Mouse (Mus musculus) B cell, adult 2 months (primary cell): ENCODE data around the gene Col6a2.

ENCODE experiments used
- DNase-seq, 2 experiments: peaks; one replicate each; pipeline ENCODE4 v3.0.0; 2022

The Col6a2 gene

GRCm38 (mm10) chr10:76634584-76634983 is 11.2 kb upstream of the Col6a2 start:
- DNase-seq: no peak

GRCm38 (mm10) chr10:76634094-76634571 is 10.7 kb upstream of the Col6a2 start:
- no peak for DNase-seq

GRCm38 (mm10) chr10:76632630-76633029 is 9.2 kb upstream of the Col6a2 start:
- no peak for DNase-seq

GRCm38 (mm10) chr10:76630657-76631056 is 7.2 kb upstream of the Col6a2 start:
- no peak for DNase-seq

GRCm38 (mm10) chr10:76627714-76628113 is 4.3 kb upstream of the Col6a2 start:
- DNase-seq: no peak

- DNase-seq: no peak
Observed at GRCm38 (mm10) chr10:76624903-76625302, 1.5 kb upstream of the Col6a2 start.

- DNase-seq: no peak
Observed at GRCm38 (mm10) chr10:76623734-76624133, 304 bp upstream of the Col6a2 start.

GRCm38 (mm10) chr10:76622411-76622810 is 1.0 kb downstream of the Col6a2 start:
- DNase-seq: no peak

GRCm38 (mm10) chr10:76612473-76612872 is 11.0 kb downstream of the Col6a2 start:
- DNase-seq: no peak

GRCm38 (mm10) chr10:76602690-76603089 is 20.7 kb downstream of the Col6a2 start:
- no peak for DNase-seq

- no peak for DNase-seq
Observed at GRCm38 (mm10) chr10:76596338-76596737, 27.1 kb downstream of the Col6a2 start.

- no peak for DNase-seq
Observed at GRCm38 (mm10) chr10:76590197-76590596, 33.2 kb downstream of the Col6a2 start.

- DNase-seq: no peak
Observed at GRCm38 (mm10) chr10:76586190-76586589, 37.2 kb downstream of the Col6a2 start.

GRCm38 (mm10) chr10:76584138-76584537 is 39.3 kb downstream of the Col6a2 start:
- DNase-seq: no peak

GRCm38 (mm10) chr10:76576920-76577319 is 46.5 kb downstream of the Col6a2 start:
- DNase-seq: no peak

GRCm38 (mm10) chr10:76575374-76575773 is 48.1 kb downstream of the Col6a2 start, which contains the start of gene Ftcd:
Gene Ftcd (plus strand): TSS chr10:76575648.
- DNase-seq: no peak

GRCm38 (mm10) chr10:76572151-76572550 is 51.3 kb downstream of the Col6a2 start:
- DNase-seq: no peak

- no peak for DNase-seq
Observed at GRCm38 (mm10) chr10:76571070-76571469, 52.4 kb downstream of the Col6a2 start.

GRCm38 (mm10) chr10:76569996-76570685 is 53.3 kb downstream of the Col6a2 start:
- DNase-seq: no peak

- DNase-seq: no peak
Observed at GRCm38 (mm10) chr10:76561972-76562371, 61.5 kb downstream of the Col6a2 start, which contains the start of gene Spatc1l. Gene Spatc1l (plus strand): TSS chr10:76562272.

GRCm38 (mm10) chr10:76554061-76554460 is 69.4 kb downstream of the Col6a2 start:
- DNase-seq: no peak

GRCm38 (mm10) chr10:76551556-76551955 is 71.9 kb downstream of the Col6a2 start:
- no peak for DNase-seq

- no peak for DNase-seq
Observed at GRCm38 (mm10) chr10:76550458-76550857, 73.0 kb downstream of the Col6a2 start.

GRCm38 (mm10) chr10:76548218-76548617 is 75.2 kb downstream of the Col6a2 start:
- DNase-seq: no peak

GRCm38 (mm10) chr10:76546566-76546965 is 76.9 kb downstream of the Col6a2 start:
- no peak for DNase-seq
